Mouse (Mus musculus): ENCODE data around the gene Rapgef1.
"Not testable (repeated sequence)": the region's sequence is repeated elsewhere in the genome, so short reads cannot be mapped to it uniquely, and the experiment has no call there.

The Rapgef1 gene

DNA sequence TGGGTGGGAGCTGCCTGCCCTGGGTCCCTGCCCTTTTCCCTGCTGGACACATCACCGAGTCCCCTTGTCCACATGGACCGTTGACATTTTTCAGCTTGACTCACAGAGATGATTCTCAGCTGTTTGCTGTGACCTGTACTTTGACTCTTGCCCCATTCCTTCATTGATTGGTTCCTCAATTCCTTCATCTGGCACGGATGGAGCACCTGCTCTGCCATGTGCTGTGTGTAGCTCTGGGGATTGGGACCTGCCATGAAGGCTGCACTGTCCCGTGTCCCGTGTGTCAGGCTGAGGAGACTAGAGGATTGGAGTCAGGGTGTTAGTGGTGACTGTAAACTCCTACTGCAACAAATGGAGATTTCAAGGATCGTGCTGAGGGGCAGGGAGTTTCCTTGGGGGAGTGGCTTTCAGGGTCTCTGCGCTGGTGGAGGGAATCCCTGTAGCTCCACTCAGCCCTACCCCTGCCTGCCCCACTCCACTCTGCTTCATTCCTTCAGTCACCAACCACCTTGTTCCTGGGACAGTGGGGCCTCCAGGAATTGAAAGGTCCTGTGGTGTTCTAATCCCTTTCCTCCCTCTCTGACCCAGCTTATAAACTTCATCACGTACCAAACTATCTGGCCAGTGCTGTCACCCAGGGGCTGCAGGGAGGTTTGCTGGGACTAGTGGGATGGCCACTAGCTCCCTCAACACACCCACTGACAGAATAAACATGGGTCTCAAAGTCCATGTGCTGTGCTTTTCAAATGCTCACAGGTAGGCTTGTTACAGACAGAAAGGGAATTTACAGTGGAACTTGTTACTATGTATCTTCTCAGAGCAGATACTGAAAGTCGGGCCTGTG, 3.9 kb downstream of the Rapgef1 start:
- peak in 1 of 2 experiments; percentile 25 for DNase-seq (ENCODE audit: low spot score in 2 of 2)

- DNase-seq (ENCODE audit: low spot score in 2 of 2): peak; percentile 32 to 73
Measured at GRCm38 (mm10) chr2:29624091-29624608, 4.6 kb downstream of the Rapgef1 start.

DNA sequence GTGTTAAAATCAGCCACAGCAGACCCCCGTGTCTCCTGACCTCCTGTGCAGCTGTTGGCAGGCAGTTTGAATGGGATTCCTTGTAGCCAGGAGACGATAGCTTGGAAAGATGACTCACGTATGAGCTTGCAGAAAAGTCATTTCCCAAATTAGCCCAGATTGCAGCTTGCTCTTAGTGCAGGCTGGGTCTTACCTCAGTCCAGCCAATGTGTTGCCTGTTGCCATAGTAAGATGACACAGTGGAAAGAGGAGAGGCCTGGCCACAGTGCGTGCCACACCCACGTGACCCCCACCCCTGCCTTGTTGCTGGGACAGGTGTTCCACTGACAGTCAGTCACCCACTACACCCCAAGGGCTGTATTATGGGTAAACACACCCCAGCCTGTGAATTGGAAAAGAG, 5.2 kb downstream of the Rapgef1 start:
- peak; percentile 81 to 86 for DNase-seq (ENCODE audit: low spot score in 2 of 2)

DNA sequence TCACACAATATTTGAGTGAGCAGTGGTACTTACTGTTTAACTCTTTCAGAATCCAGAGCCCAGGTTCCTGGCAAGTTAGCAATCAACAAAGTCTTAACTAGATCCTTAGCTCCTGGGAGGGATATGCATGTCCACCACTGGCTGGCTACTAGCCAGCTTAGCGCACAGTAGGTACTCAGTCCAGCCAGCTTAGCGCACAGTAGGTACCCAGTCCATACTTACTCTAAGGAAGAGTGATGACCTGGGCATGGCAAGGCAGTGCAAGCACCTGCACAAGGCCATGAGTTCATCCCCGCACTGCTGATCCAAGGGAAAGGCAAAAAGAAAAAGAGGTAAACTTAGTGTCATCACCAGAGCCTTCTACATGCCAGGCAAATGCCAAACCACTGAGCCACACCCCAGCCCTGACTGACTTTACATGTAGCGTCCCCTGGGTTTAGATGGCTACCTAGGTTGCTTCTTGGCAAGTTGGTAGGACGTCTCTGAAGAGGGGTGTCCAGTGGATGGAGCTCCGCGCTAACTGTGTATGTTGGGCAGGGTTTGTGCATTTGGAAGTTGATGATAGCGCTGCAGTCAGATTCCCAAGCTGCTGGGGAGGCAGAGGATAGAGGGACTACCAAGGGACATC, 6.2 kb downstream of the Rapgef1 start:
- DNase-seq (ENCODE audit: low spot score in 2 of 2): no peak

DNA sequence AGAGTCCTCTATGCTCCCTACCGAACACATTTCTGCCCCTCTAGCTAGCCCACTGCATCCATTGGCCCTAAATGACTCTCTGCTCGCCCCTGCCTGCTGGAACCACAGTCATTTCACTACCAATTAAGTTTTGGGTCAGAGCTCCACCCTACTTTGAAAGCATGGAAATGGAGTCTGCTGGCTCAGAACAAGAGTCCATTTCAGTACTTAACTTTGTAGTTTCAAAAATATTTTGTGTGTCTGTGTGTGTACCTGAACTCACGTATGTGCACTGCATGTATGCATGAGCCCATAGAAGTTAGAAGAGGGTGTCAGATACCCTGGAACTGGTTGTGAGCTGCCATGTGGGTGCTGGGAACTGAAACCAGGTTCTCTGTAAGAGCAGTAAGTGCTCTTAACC, 7.8 kb downstream of the Rapgef1 start:
- DNase-seq (ENCODE audit: low spot score in 2 of 2): no peak

- no peak for DNase-seq (ENCODE audit: low spot score in 2 of 2)
Measured at GRCm38 (mm10) chr2:29628186-29628585, 8.7 kb downstream of the Rapgef1 start.

- DNase-seq (ENCODE audit: low spot score in 2 of 2): no peak
Measured at GRCm38 (mm10) chr2:29628763-29629181, 9.3 kb downstream of the Rapgef1 start.

GRCm38 (mm10) chr2:29629311-29629710, 9.8 kb downstream of the Rapgef1 start:
- DNase-seq (ENCODE audit: low spot score in 2 of 2): peak; percentile 60 to 73

- DNase-seq (ENCODE audit: low spot score in 2 of 2): no peak
Measured at GRCm38 (mm10) chr2:29630141-29630771, 10.7 kb downstream of the Rapgef1 start.

- no peak for DNase-seq (ENCODE audit: low spot score in 2 of 2)
Measured at GRCm38 (mm10) chr2:29631020-29631419, 11.5 kb downstream of the Rapgef1 start.

GRCm38 (mm10) chr2:29631564-29632167, 12.1 kb downstream of the Rapgef1 start:
- not testable (repeated sequence) for DNase-seq (ENCODE audit: low spot score in 2 of 2)

GRCm38 (mm10) chr2:29632168-29632662, 12.7 kb downstream of the Rapgef1 start:
- peak; percentile 72 to 82 for DNase-seq (ENCODE audit: low spot score in 2 of 2)

- DNase-seq (ENCODE audit: low spot score in 2 of 2): no peak
Measured at GRCm38 (mm10) chr2:29633101-29633554, 13.6 kb downstream of the Rapgef1 start.

DNA sequence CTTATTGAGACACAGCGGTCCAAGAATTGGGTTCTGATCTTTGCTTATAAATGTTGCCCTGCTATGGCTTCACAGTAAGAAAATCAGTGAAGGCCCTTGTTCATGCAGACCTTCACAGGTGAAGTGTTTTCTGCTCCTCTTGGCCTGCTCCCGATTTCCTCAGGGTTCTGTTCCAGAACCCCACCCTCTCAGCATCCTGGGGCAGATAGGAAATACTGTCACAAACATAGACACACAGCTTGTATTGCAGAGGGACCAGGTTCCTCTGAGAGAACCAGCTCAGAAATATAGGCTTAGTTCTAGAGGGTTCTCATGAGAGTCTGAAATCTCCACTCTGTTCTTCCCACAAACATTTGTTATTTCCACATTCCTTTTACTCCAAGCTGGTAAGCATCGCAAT, 14.3 kb downstream of the Rapgef1 start:
- DNase-seq (ENCODE audit: low spot score in 2 of 2): no peak

GRCm38 (mm10) chr2:29634541-29634940, 15.0 kb downstream of the Rapgef1 start:
- DNase-seq (ENCODE audit: low spot score in 2 of 2): no peak

- DNase-seq (ENCODE audit: low spot score in 2 of 2): no peak
Measured at GRCm38 (mm10) chr2:29635966-29636507, 16.5 kb downstream of the Rapgef1 start.

DNA sequence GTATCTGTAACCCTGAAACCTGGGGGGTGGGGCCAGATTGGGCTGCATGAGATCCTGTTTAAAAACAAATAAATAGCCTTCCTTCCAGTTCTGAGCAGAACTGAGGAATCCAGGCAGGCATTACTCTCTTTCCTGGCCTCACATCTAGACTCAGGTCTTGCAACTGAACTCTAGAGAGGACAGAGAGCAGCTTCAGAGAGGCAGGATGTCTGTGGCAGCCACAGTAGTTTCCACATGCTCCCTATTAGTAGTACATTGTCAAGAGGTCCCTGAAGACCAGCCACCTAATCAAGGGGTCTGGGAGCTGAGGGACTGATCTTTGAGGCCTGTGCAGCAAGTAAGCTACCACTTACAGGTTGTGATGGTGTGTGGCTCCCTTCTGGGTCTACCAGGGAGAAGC, 18.0 kb downstream of the Rapgef1 start:
- DNase-seq (ENCODE audit: low spot score in 2 of 2): no peak

GRCm38 (mm10) chr2:29639377-29639776, 19.9 kb downstream of the Rapgef1 start:
- DNase-seq (ENCODE audit: low spot score in 2 of 2): no peak

GRCm38 (mm10) chr2:29639953-29640743, 20.6 kb downstream of the Rapgef1 start:
- DNase-seq (ENCODE audit: low spot score in 2 of 2): no peak

- no peak for DNase-seq (ENCODE audit: low spot score in 2 of 2)
Measured at GRCm38 (mm10) chr2:29641707-29642106, 22.2 kb downstream of the Rapgef1 start.

DNA sequence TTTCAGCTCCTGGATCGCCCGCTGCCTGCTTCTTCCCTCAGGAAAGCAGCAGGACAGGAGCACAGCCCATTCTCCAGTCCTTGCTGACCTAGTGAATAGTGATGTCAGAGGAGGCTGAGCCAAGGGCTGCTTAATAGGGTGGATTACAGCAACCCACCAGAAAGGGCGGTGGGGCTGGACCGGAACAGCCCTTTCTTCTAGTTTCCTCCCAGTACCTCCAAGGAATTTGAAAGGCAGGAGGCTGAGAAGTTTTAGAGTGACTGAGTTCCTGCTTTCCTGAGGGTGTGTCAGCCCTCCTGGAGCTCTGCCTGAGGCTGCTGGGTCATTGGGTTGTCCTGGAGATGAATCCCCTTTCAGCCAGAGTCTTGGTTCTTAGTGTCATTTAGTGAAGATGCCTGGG, 23.9 kb downstream of the Rapgef1 start:
- no peak for DNase-seq (ENCODE audit: low spot score in 2 of 2)
